Mouse (Mus musculus) hindbrain, embryonic 16.5 days (tissue): ENCODE measurements around the gene Schip1. TPM values are rescaled to one million over a fixed set of nuclear protein-coding genes. Genes with fewer than 3 reads are reported as not detected.

Experiments
- ATAC-seq: fragments of 200-750 bp; cut with Nextera tagmentation; 2 replicates; pipeline ENCODE4 v1.8.0; 2017; ENCODE audit warnings: moderate TSS enrichment, moderate library complexity
- H3K27ac ChIP-seq: fragments of 300-500 bp; sonication (generic); 2 replicates; pipeline ENCODE4 v1.5.1; 2014; ENCODE audit warnings: low read depth, mild to moderate bottlenecking, control low read depth, low read length, moderate library complexity
- H3K27me3 ChIP-seq: fragments of 300-500 bp; sonication (generic); replicated peaks from 2 replicates; pipeline ENCODE4 v1.6.1; 2014; ENCODE audit warnings: low read length; ENCODE audit not compliant: control insufficient read depth, insufficient read depth
- H3K36me3 ChIP-seq: fragments of 300-500 bp; sonication (generic); 2 replicates; pipeline ENCODE4 v1.6.1; 2014; ENCODE audit warnings: mild to moderate bottlenecking, low read length, moderate library complexity, mixed read lengths; ENCODE audit not compliant: control insufficient read depth, insufficient read depth
- H3K4me1 ChIP-seq: fragments of 300-500 bp; sonication (generic); 2 replicates; pipeline ENCODE4 v1.6.1; 2014; ENCODE audit warnings: low read depth, low read length; ENCODE audit not compliant: control insufficient read depth, insufficient read depth
- H3K4me2 ChIP-seq: fragments of 300-500 bp; sonication (generic); 2 replicates; pipeline ENCODE4 v1.6.1; 2014; ENCODE audit warnings: mild to moderate bottlenecking, low read length, control low read depth, moderate library complexity
- H3K4me3 ChIP-seq: fragments of 300-500 bp; sonication (generic); 2 replicates; pipeline ENCODE4 v1.5.1; 2014; ENCODE audit warnings: mild to moderate bottlenecking, low read length, control low read depth, moderate library complexity
- H3K9ac ChIP-seq: fragments of 300-500 bp; sonication (generic); 2 replicates; pipeline ENCODE4 v1.6.1; 2014; ENCODE audit warnings: low read depth, mild to moderate bottlenecking, control low read depth, low read length, moderate library complexity
- H3K9me3 ChIP-seq: fragments of 300-500 bp; sonication (generic); 2 replicates; pipeline ENCODE4 v1.6.1; 2014; ENCODE audit warnings: mild to moderate bottlenecking, low read length, moderate library complexity; ENCODE audit not compliant: control insufficient read depth
- WGBS: fragments of 180-500 bp; shearing (Covaris S2); extraction: QIAGEN DNeasy Blood & Tissue Kit; methylation state at CpG from one replicate; pipeline ENCODE4 v1.1.7; 2014; 5-methylcytosine and 5-hydroxymethylcytosine counted together
- polyA plus RNA-seq: library from polyadenylated mRNA; unstranded; fragments of >200 nt; fragmentation: Nextera tagmentation; extraction: Ambion mirVana; gene quantifications from 2 replicates; pipeline ENCODE4 v1.2.1, GENCODE M21; 2015

The Schip1 gene
- polyA plus RNA-seq, 1 experiment from 2014 or later: 157 TPM

- Histone ChIP-seq H3K4me2 (peak overlapping the region; percentile 98), H3K36me3 (no peaks in the 10 kb centered on the region), H3K9me3 (no peaks in the 10 kb centered on the region), H3K4me3 (peak overlapping the region; percentile 79), H3K4me1 (peaks cover 4% of the 10 kb centered on the region; the same call in 1 of the 2 replicates), H3K27me3 (no peaks in the 10 kb centered on the region), H3K27ac (peak overlapping the region; percentile 70), H3K9ac (peak overlapping the region; percentile 69)
- ATAC-seq: peak; percentile 88
- 1% methylated on average over 60 of the region's 70 CpGs for WGBS
Measured at GRCm38 (mm10) chr3:68493586-68494295, 429.1 kb downstream of the Schip1 start.

GRCm38 (mm10) chr3:68494296-68495095 is 429.9 kb downstream of the Schip1 start:
- Histone ChIP-seq H3K9ac (peak overlapping the region; percentile 69), H3K4me1 (peaks cover 4% of the 10 kb centered on the region; the same call in 1 of the 2 replicates), H3K36me3 (no peaks in the 10 kb centered on the region), H3K4me2 (peak overlapping the region; percentile 98), H3K4me3 (peak overlapping the region; percentile 79), H3K27me3 (no peaks in the 10 kb centered on the region), H3K27ac (peak overlapping the region; percentile 70), H3K9me3 (no peaks in the 10 kb centered on the region)
- under 1% methylated on average over 66 of the region's 68 CpGs for WGBS
- peak; percentile 7; the same call in 1 of the 2 replicates for ATAC-seq

DNA sequence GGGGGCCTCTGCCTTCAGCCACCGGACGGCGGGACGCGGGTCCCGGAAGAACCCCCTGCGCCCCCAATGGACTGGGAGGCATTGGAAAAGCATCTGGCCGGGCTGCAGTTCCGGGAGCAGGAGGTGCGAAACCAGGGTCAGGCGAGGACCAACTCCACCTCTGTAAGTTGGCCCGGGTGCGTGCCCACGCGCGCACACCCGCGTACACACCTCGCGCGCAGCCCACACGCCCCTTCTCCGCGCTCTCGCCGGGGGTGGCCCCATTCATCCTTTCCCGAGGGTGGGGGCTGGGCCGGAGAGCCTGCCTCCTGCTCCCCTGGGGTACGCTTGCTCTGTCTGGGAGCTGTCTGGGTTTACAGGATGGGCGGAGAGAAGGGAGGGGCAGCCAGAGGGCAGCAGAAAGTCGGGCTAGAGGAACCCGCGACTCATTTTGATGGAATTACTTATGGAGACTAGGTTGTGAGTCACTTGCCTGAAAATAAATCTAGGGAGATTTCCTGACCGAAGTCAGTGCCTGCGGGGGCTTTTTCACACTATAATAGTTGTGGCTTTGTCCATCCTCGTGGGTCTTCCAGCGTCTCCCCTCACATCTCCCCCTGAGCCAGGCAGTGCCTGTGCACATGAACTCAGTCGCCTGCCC is 430.6 kb downstream of the Schip1 start:
- Histone ChIP-seq H3K4me2 (peak overlapping the region; percentile 98), H3K27ac (peak overlapping the region; percentile 70), H3K9me3 (no peaks in the 10 kb centered on the region), H3K9ac (peak overlapping the region; percentile 69), H3K4me1 (peaks cover 4% of the 10 kb centered on the region; the same call in 1 of the 2 replicates), H3K36me3 (no peaks in the 10 kb centered on the region), H3K4me3 (peak overlapping the region; percentile 79), H3K27me3 (no peaks in the 10 kb centered on the region)
- ATAC-seq: peak; percentile 53
- WGBS: under 1% methylated on average over 31 of the region's 38 CpGs

- 2% methylated on average over 9 of the region's 9 CpGs for WGBS
- Histone ChIP-seq H3K4me1 (peaks cover 4% of the 10 kb centered on the region; the same call in 1 of the 2 replicates), H3K4me3 (peak overlapping the region; percentile 79), H3K27ac (peak overlapping the region; percentile 70), H3K9me3 (no peaks in the 10 kb centered on the region), H3K9ac (peak overlapping the region; percentile 69), H3K4me2 (peak overlapping the region; percentile 98), H3K36me3 (no peaks in the 10 kb centered on the region), H3K27me3 (no peaks in the 10 kb centered on the region)
- ATAC-seq: peak; percentile 6; the same call in 1 of the 2 replicates
Measured at GRCm38 (mm10) chr3:68495736-68496242, 431.2 kb downstream of the Schip1 start.

DNA sequence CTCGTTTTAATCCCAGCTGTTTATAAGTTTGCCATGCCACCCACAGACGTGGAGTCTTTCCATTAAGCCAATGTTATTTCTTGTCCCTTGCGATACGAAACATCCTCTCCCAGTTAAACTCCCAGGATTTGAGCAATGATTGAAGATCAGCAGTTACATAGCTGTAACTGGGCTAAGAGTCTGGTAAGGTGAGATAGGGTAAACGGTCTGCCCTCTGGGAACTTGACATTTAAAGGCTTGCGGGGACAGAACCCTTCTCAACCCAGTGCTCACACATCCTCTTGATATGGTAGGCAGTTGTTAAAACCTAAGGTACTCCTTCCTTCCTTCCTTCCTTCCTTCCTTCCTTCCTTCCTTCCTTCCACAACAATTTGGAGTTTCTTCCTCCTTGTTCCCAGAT is 431.9 kb downstream of the Schip1 start:
- Histone ChIP-seq H3K27me3 (no peaks in the 10 kb centered on the region), H3K4me1 (peaks cover 4% of the 10 kb centered on the region; the same call in 1 of the 2 replicates), H3K36me3 (no peaks in the 10 kb centered on the region), H3K9me3 (no peaks in the 10 kb centered on the region), H3K4me3 (peak overlapping the region; percentile 79; the same call in 1 of the 2 replicates), H3K9ac (no peak overlapping the region), H3K4me2 (peak overlapping the region; percentile 98), H3K27ac (no peak overlapping the region)
- ATAC-seq: no peak
- 54% methylated on average over 6 of the region's 6 CpGs for WGBS

GRCm38 (mm10) chr3:68499532-68500152 is 435.0 kb downstream of the Schip1 start:
- H3K4me3 ChIP-seq: no peak overlapping the region
- no peaks in the 10 kb centered on the region for H3K27me3 ChIP-seq
- no peaks in the 10 kb centered on the region for H3K9me3 ChIP-seq
- ATAC-seq: no peak
- H3K27ac ChIP-seq: no peak overlapping the region
- no peaks in the 10 kb centered on the region for H3K36me3 ChIP-seq
- 84% methylated on average over 6 of the region's 6 CpGs for WGBS
- peaks cover 4% of the 10 kb centered on the region; the same call in 1 of the 2 replicates for H3K4me1 ChIP-seq
- H3K9ac ChIP-seq: no peak overlapping the region
- no peak overlapping the region for H3K4me2 ChIP-seq

DNA sequence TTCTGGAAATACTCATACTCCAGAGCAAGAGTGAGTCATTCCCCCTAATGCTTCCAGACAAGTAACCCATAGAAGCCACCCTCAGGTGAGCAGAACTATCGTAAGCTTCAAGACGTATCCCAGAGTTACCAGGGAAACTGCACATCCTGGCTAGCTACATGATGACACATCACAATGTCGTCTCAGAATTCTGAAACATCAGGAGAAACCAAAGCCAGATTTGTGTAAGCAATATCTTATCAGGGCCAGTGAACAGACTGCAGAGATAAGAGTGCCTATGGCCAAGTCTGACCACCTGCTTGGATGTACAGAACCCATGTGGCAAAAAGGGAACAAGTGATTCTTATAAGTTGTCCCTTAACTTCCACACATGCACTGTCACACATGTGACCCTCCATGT is 440.2 kb downstream of the Schip1 start:
- Histone ChIP-seq H3K4me1 (peaks cover 5% of the 10 kb centered on the region; the same call in 1 of the 2 replicates), H3K9me3 (no peaks in the 10 kb centered on the region), H3K9ac (no peak overlapping the region), H3K36me3 (no peaks in the 10 kb centered on the region), H3K27ac (no peak overlapping the region), H3K4me3 (no peak overlapping the region), H3K4me2 (no peak overlapping the region), H3K27me3 (no peaks in the 10 kb centered on the region)
- WGBS: 85% methylated on average over 3 of the region's 3 CpGs
- ATAC-seq: no peak

DNA sequence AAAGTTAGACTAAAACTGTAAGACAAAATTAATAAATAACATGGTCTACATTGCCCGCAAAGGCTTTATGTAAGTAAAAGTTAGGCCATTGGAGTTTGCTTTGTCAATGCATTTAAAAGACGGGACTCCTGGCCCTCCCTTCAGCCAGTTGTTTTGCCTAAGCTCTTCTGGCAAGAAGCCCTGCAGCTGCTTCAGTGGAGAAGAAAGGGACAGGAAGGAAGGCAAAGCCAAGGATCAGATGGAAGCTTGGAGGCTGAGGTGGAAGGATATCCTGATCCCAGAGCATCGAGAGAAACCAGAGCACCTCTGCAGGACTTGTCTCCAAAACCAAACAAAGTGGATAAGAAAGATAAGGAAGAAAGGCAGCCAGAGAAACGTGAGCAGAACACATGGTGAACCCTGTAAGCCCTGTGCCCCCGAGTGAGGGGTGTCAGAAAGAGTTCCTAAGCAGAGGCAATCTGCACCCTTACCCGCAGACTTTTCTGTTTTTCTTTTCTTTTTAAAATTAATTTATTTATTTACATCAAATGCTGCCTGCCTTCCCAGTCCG is 442.2 kb downstream of the Schip1 start:
- H3K4me2 ChIP-seq: no peak overlapping the region
- H3K27me3 ChIP-seq: no peaks in the 10 kb centered on the region
- H3K9ac ChIP-seq: no peak overlapping the region
- no peak overlapping the region for H3K27ac ChIP-seq
- no peaks in the 10 kb centered on the region for H3K36me3 ChIP-seq
- no peak for ATAC-seq
- H3K9me3 ChIP-seq: no peaks in the 10 kb centered on the region
- peaks cover 5% of the 10 kb centered on the region; the same call in 1 of the 2 replicates for H3K4me1 ChIP-seq
- H3K4me3 ChIP-seq: no peak overlapping the region
- 66% methylated on average over 7 of the region's 7 CpGs for whole genome bisulfite sequencing
